Mouse (Mus musculus) cortical plate, adult 2 months (tissue): ENCODE measurements around the gene Tmsb15b1.
A peak's percentile ranks its signal among the peaks of the same experiment; 100 is the strongest.

Experiments
- CTCF ChIP-seq: fragments of 200-500 bp; IDR thresholded peaks from 2 replicates; pipeline ENCODE4 v1.5.1; 2011; ENCODE audit warnings: mild to moderate bottlenecking, control low read depth, low read length; ENCODE audit not compliant: insufficient read depth; ENCODE audit errors: extremely low read depth
- POLR2A ChIP-seq: fragments of 200-500 bp; IDR thresholded peaks from 2 replicates; pipeline ENCODE4 v1.6.1; 2011; ENCODE audit warnings: mild to moderate bottlenecking, low read length, control low read depth; ENCODE audit not compliant: insufficient read depth; ENCODE audit errors: extremely low read depth

GRCm38 (mm10) chrX:136976424-136977084 lies at the start of gene Tmsb15b1, which contains the start of gene Tmsb15l:
- TF ChIP-seq CTCF (no peak), POLR2A (peak; percentile 59; the same call in 1 of the 2 replicates)
